Mouse (Mus musculus) MEL (cell line): ENCODE results near the gene Klf6. TPM values are rescaled to one million over a fixed set of nuclear protein-coding genes. Genes with fewer than 3 reads are reported as not detected.

Experiments
- DNase-seq: peaks from one replicate; pipeline ENCODE4 v3.0.0; 2011; ENCODE audit warnings: low read depth, low spot score
- H3K27ac ChIP-seq: 2 replicates; pipeline ENCODE4 v1.5.1; 2012; ENCODE audit warnings: low read depth, mild to moderate bottlenecking, control low read depth, low read length, moderate library complexity; ENCODE audit not compliant: control insufficient read depth
- H3K27me3 ChIP-seq, 2 experiments: fragments of 150-350 bp in 1 of 2; sonication (generic) in 1 of 2; 2 replicates each; pipeline ENCODE4 v1.6.1; 2012; ENCODE audit warnings: low read length in 2 of 2, mild to moderate bottlenecking in 2 of 2, improper control_type of control experiment in 1 of 2, moderate library complexity in 1 of 2; ENCODE audit not compliant: insufficient read depth in 2 of 2, control insufficient read depth in 1 of 2
- H3K36me3 ChIP-seq, 2 experiments: 2 replicates each; pipeline ENCODE4 v1.6.1; 2012 to 2014; ENCODE audit warnings: low read length in 2 of 2, improper control_type of control experiment in 1 of 2, inconsistent platforms in 1 of 2, mild to moderate bottlenecking in 1 of 2; ENCODE audit not compliant: insufficient read depth in 2 of 2, control insufficient read depth in 1 of 2
- H3K4me1 ChIP-seq, 2 experiments: fragments of 150-350 bp in 1 of 2; sonication (generic) in 1 of 2; 2 replicates each; pipeline ENCODE4 v1.6.1; 2012; ENCODE audit warnings: low read length in 2 of 2, improper control_type of control experiment in 1 of 2, mild to moderate bottlenecking in 1 of 2; ENCODE audit not compliant: insufficient read depth in 2 of 2, control insufficient read depth in 1 of 2
- H3K4me3 ChIP-seq, 2 experiments: fragments of 150-350 bp in 1 of 2; sonication (generic) in 1 of 2; 2 replicates each; pipeline ENCODE4 v1.5.1; 2012; ENCODE audit warnings: low read depth in 2 of 2, low read length in 2 of 2, mild to moderate bottlenecking in 2 of 2, moderate library complexity in 2 of 2, control low read depth in 1 of 2, improper control_type of control experiment in 1 of 2; ENCODE audit not compliant: control insufficient read depth in 1 of 2, insufficient read depth in 1 of 2
- H3K79me2 ChIP-seq: 2 replicates; pipeline ENCODE4 v1.6.1; 2012; ENCODE audit warnings: mild to moderate bottlenecking, low read length, moderate library complexity; ENCODE audit not compliant: control insufficient read depth, poor library complexity, insufficient read depth
- H3K9ac ChIP-seq: 2 replicates; pipeline ENCODE4 v1.6.1; 2012; ENCODE audit warnings: low read depth, mild to moderate bottlenecking, control low read depth, low read length, moderate library complexity; ENCODE audit not compliant: control insufficient read depth, poor library complexity, severe bottlenecking
- H3K9me3 ChIP-seq: fragments of 150-350 bp; sonication (generic); replicated peaks from 2 replicates; pipeline ENCODE4 v1.6.1; 2012; ENCODE audit warnings: mild to moderate bottlenecking, low read length, improper control_type of control experiment, moderate library complexity; ENCODE audit not compliant: insufficient read depth
- BHLHE40 ChIP-seq: IDR thresholded peaks from 2 replicates; pipeline ENCODE4 v1.6.1; 2012; ENCODE audit warnings: low read depth, mild to moderate bottlenecking, inconsistent platforms, low read length, improper control_type of control experiment, borderline replicate concordance
- CHD1 ChIP-seq: IDR thresholded peaks from 2 replicates; pipeline ENCODE4 v1.6.1; 2012; ENCODE audit warnings: low read depth, mild to moderate bottlenecking, inconsistent platforms, low read length, improper control_type of control experiment
- CHD2 ChIP-seq: IDR thresholded peaks from 2 replicates; pipeline ENCODE4 v1.6.1; 2011; ENCODE audit warnings: low read length, improper control_type of control experiment
- GABPA ChIP-seq: IDR thresholded peaks from 2 replicates; pipeline ENCODE4 v1.6.1; 2012; ENCODE audit warnings: low read depth, mild to moderate bottlenecking, inconsistent platforms, low read length, improper control_type of control experiment, moderate library complexity
- JUND ChIP-seq: IDR thresholded peaks from 2 replicates; pipeline ENCODE4 v1.6.1; 2011; ENCODE audit warnings: low read depth, mild to moderate bottlenecking, improper control_type of control experiment, low read length
- MAX ChIP-seq: IDR thresholded peaks from 2 replicates; pipeline ENCODE4 v1.6.1; 2011; ENCODE audit warnings: low read length, improper control_type of control experiment
- MYB ChIP-seq: IDR thresholded peaks from 2 replicates; pipeline ENCODE4 v1.6.1; 2011; ENCODE audit warnings: mild to moderate bottlenecking, low read depth, low read length, improper control_type of control experiment
- NELFE ChIP-seq: IDR thresholded peaks from 2 replicates; pipeline ENCODE4 v1.6.1; 2011; ENCODE audit warnings: low read depth, low read length, improper control_type of control experiment
- RCOR1 ChIP-seq: IDR thresholded peaks from 2 replicates; pipeline ENCODE4 v1.6.1; 2012; ENCODE audit warnings: low read depth, mild to moderate bottlenecking, inconsistent platforms, low read length, improper control_type of control experiment
- SMC3 ChIP-seq: IDR thresholded peaks from 2 replicates; pipeline ENCODE4 v1.6.1; 2011; ENCODE audit warnings: low read depth, low read length, improper control_type of control experiment
- TCF12 ChIP-seq: IDR thresholded peaks from 2 replicates; pipeline ENCODE4 v1.6.1; 2014; ENCODE audit warnings: low read depth, mild to moderate bottlenecking, inconsistent platforms, low read length, improper control_type of control experiment, moderate library complexity
- UBTF ChIP-seq: IDR thresholded peaks from 2 replicates; pipeline ENCODE4 v1.6.1; 2012; ENCODE audit warnings: low read depth, mild to moderate bottlenecking, inconsistent platforms, low read length, improper control_type of control experiment, moderate library complexity, borderline replicate concordance; ENCODE audit not compliant: insufficient read depth
- USF1 ChIP-seq: IDR thresholded peaks from 2 replicates; pipeline ENCODE4 v1.6.1; 2014; ENCODE audit warnings: low read depth, mild to moderate bottlenecking, inconsistent platforms, low read length, improper control_type of control experiment, moderate library complexity
- ZKSCAN1 ChIP-seq: IDR thresholded peaks from 2 replicates; pipeline ENCODE4 v1.6.1; 2012; ENCODE audit warnings: low read depth, mild to moderate bottlenecking, inconsistent platforms, low read length, improper control_type of control experiment, moderate library complexity
- ZNF384 ChIP-seq: IDR thresholded peaks from 2 replicates; pipeline ENCODE4 v1.6.1; 2012; ENCODE audit warnings: low read depth, mild to moderate bottlenecking, inconsistent platforms, low read length, improper control_type of control experiment
- polyA plus RNA-seq, 2 experiments: library from polyadenylated mRNA; stranded (reverse) in 1 of 2; unstranded in 1 of 2; fragments of >175 nt in 1 of 2; fragments of >200 nt in 1 of 2; gene quantifications; 2 replicates each; pipeline versions ENCODE4 v1.2.1 to v1.2.4; 2012; ENCODE audit warnings: low replicate concordance in 2 of 2, low read depth in 1 of 2; ENCODE audit not compliant: insufficient read length in 2 of 2, insufficient read depth in 1 of 2, missing spikeins in 1 of 2
- total RNA-seq: library from RNA; depleted of rRNA; stranded (reverse); fragments of 300-350 nt; gene quantifications from 2 replicates; pipeline ENCODE4 v1.2.3, GENCODE M21; 2012

Gene Klf6
- total and polyA plus RNA-seq, 3 experiments, result 2.0 to 4.6 TPM; not detected in 1

DNA sequence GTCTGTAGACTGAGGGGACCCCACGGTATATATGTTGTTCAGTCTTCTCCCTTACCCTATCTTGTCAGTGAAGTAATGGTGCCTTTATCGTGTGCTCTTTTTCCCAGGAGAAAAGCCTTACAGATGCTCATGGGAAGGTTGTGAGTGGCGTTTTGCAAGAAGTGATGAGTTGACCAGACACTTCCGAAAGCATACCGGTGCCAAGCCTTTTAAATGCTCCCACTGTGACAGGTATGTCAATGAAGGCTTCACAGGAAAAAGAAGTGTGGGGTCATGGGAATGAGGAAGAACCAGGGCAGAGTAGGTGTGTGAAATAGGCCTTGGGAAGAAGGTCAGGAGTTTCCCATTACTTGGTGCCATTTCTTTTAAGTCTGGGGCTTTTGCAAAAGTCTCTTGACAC is 5.2 kb downstream of the Klf6 start:
- Histone ChIP-seq H3K27ac (no peak overlapping the region), H3K9me3 (no peaks in the 10 kb centered on the region), H3K4me3 (no peak overlapping the region), H3K9ac (no peak overlapping the region), H3K4me1 (peaks cover 0 to 6% of the 10 kb centered on the region in 2 experiments; a peak in 2 of 4 replicates), H3K36me3 (peaks cover 0 to 7% of the 10 kb centered on the region in 2 experiments), H3K27me3 (no peaks in the 10 kb centered on the region), H3K79me2 (peaks cover 5% of the 10 kb centered on the region)
- no peak for DNase-seq
- no peak for TF ChIP-seq CHD2
- no peak for TF ChIP-seq MAX
- no peak for TF ChIP-seq CHD1
- no peak for TF ChIP-seq NELFE
- TF ChIP-seq JUND, result no peak

DNA sequence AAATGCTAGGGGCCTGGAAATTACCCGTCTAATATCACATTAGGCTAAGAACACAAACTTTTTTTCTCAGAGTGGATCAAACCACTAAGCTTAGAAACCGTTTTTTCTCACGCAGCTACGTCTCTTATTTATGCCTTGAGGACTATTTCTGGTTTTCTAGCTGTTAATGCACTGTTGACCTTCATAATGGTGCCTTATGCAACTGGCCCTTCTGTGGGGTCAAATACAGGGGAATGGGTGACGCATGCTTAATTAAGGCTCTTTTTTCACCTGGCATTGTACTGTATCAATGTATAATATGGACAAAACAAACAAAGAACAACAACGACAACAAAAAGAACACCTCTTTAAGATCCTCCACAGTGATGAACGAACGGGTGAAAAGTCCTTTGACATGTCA is 7.1 kb downstream of the Klf6 start:
- TF ChIP-seq UBTF, result no peak
- no peak for TF ChIP-seq ZNF384
- TF ChIP-seq RCOR1, result no peak
- TF ChIP-seq MYB, result no peak
- no peak for TF ChIP-seq GABPA
- TF ChIP-seq ZKSCAN1, result no peak
- peaks cover 0 to 6% of the 10 kb centered on the region in 2 experiments; a peak in 2 of 4 replicates for H3K4me1 ChIP-seq
- no peak overlapping the region for H3K9ac ChIP-seq
- no peaks in the 10 kb centered on the region for H3K9me3 ChIP-seq
- H3K27ac ChIP-seq, result no peak overlapping the region
- H3K79me2 ChIP-seq, result no peaks in the 10 kb centered on the region
- H3K36me3 ChIP-seq, result peaks cover 0 to 7% of the 10 kb centered on the region in 2 experiments
- no peak for DNase-seq
- no peaks in the 10 kb centered on the region for H3K27me3 ChIP-seq
- no peak overlapping the region for H3K4me3 ChIP-seq

DNA sequence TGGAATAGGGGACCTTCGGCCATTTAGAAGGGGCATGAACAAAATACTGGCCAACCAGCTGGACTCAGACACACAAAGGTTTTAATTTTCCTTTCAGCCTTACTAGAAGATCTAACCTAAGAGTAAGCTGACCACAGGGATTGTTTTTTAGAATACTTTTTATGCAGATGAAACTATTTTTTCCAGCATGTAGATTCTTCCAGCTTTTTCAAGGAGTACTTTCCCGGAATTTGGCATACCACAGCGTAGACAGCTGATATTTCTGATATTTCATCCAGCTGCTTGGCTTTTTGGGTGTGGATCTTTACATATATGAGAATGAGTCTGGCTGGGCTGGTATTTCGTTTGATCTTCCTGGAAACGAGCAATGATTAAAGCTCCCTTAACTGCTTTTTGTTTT is 8.2 kb downstream of the Klf6 start:
- H3K4me1 ChIP-seq, result peaks cover 0 to 6% of the 10 kb centered on the region in 2 experiments; a peak in 2 of 4 replicates
- TF ChIP-seq USF1 (no peak), TCF12 (no peak), BHLHE40 (no peak), UBTF (no peak), SMC3 (no peak), JUND (no peak), NELFE (no peak)
- TF ChIP-seq, all 39 proteins: peak for 0
- peaks cover 0 to 5% of the 10 kb centered on the region in 2 experiments for H3K36me3 ChIP-seq
- H3K79me2 ChIP-seq, result no peaks in the 10 kb centered on the region
- H3K9me3 ChIP-seq, result no peaks in the 10 kb centered on the region
- H3K27ac ChIP-seq, result no peak overlapping the region
- no peak overlapping the region for H3K4me3 ChIP-seq
- no peak for DNase-seq
- no peak overlapping the region for H3K9ac ChIP-seq
- H3K27me3 ChIP-seq, result no peaks in the 10 kb centered on the region
